Comparison of ENCODE assay signal across 22 mouse cellular contexts in genomic region chr13:101624179-101624581, GRCm38 (mm10).
DNase-seq lines count a peak whose midpoint lies in the region; ATAC-seq and TF ChIP-seq lines count a peak whose summit lies in the region.
"Had no signal": no experiment of that assay in that cellular context is flagged by ENCODE, and none has a peak within 500 bp of the region (broad histone marks: within the 10 kb centered on the region; RNA-seq: fewer than 3 reads in every experiment).

No protein-coding gene starts in this region.

- H3K4me3 ChIP-seq in embryonic facial prominence, embryonic 11.5 days (ENCODE audit: low read depth, low read length) = no peak overlapping the region
- no peak overlapping the region for H3K4me3 ChIP-seq in embryonic facial prominence, embryonic 10.5 days
- H3K4me3 ChIP-seq in hindbrain, postnatal 0 days (ENCODE audit: low read length) = no peak overlapping the region
- no peak overlapping the region for H3K4me3 ChIP-seq in hindbrain, embryonic 13.5 days
- no peak overlapping the region for H3K4me3 ChIP-seq in kidney, postnatal 0 days (replicated peaks; ENCODE audit: low read depth, low read length)
- H3K4me3 ChIP-seq: intestine, embryonic 15.5 days; layer of hippocampus, adult 2 months; liver, embryonic 12.5 days; midbrain, embryonic 13.5 days; stomach, embryonic 15.5 days had no signal

- H3K9me3 ChIP-seq in embryonic facial prominence, embryonic 11.5 days (replicated peaks; ENCODE audit: control insufficient read depth, low read length) = no peaks in the 10 kb centered on the region
- H3K9me3 ChIP-seq in embryonic facial prominence, embryonic 10.5 days = no peaks in the 10 kb centered on the region
- no peaks in the 10 kb centered on the region for H3K9me3 ChIP-seq in hindbrain, postnatal 0 days (ENCODE audit: low read length)
- H3K9me3 ChIP-seq in hindbrain, embryonic 13.5 days = no peaks in the 10 kb centered on the region
- H3K9me3 ChIP-seq in kidney, postnatal 0 days (replicated peaks; ENCODE audit: low read length) = no peaks in the 10 kb centered on the region
- H3K9me3 ChIP-seq: intestine, embryonic 15.5 days; liver, embryonic 12.5 days; midbrain, embryonic 13.5 days; stomach, embryonic 15.5 days had no signal

- H3K27ac ChIP-seq in embryonic facial prominence, embryonic 11.5 days (replicated peaks; ENCODE audit: low read depth, low read length) = no peak overlapping the region
- H3K27ac ChIP-seq in embryonic facial prominence, embryonic 10.5 days (replicated peaks) = no peak overlapping the region
- H3K27ac ChIP-seq in hindbrain, postnatal 0 days = no peak overlapping the region
- H3K27ac ChIP-seq in hindbrain, embryonic 13.5 days = no peak overlapping the region
- 0 out of 2 replicates have a peak overlapping the region, but pooled peaks have one; percentile 27 for H3K27ac ChIP-seq in kidney, postnatal 0 days
- H3K27ac ChIP-seq: intestine, embryonic 15.5 days; layer of hippocampus, adult 2 months; liver, embryonic 12.5 days; macrophage; midbrain, embryonic 13.5 days; stomach, embryonic 15.5 days had no signal

- H3K36me3 ChIP-seq in embryonic facial prominence, embryonic 11.5 days (replicated peaks; ENCODE audit: control insufficient read depth, insufficient read depth, low read depth, low read length) = no peaks in the 10 kb centered on the region
- H3K36me3 ChIP-seq in embryonic facial prominence, embryonic 10.5 days (replicated peaks) = no peaks in the 10 kb centered on the region
- H3K36me3 ChIP-seq in hindbrain, postnatal 0 days (ENCODE audit: insufficient read depth, low read length) = no peaks in the 10 kb centered on the region
- H3K36me3 ChIP-seq in hindbrain, embryonic 13.5 days = no peaks in the 10 kb centered on the region
- no peaks in the 10 kb centered on the region for H3K36me3 ChIP-seq in kidney, postnatal 0 days (ENCODE audit: insufficient read depth, low read length)
- H3K36me3 ChIP-seq: intestine, embryonic 15.5 days; liver, embryonic 12.5 days; midbrain, embryonic 13.5 days; stomach, embryonic 15.5 days had no signal

- no peak for TF ChIP-seq CTCF in hindbrain, postnatal 0 days (IDR thresholded peaks at IDR 0.05; ENCODE audit: low read depth)
- no peak for TF ChIP-seq CTCF in brain, embryonic 14.5 days (IDR thresholded peaks at IDR 0.05; ENCODE audit: borderline replicate concordance, extremely low read depth, insufficient read depth, insufficient read length)
- TF ChIP-seq CTCF in kidney, postnatal 0 days (IDR thresholded peaks at IDR 0.05; ENCODE audit: low read depth) = no peak

- TF ChIP-seq POLR2A in brain, embryonic 14.5 days (IDR thresholded peaks at IDR 0.05; ENCODE audit: borderline replicate concordance, extremely low read depth, insufficient read depth, insufficient read length, poor library complexity, severe bottlenecking) = no peak

- WGBS in embryonic facial prominence, embryonic 11.5 days = 29% methylated on average over 5 of the region's 5 CpGs
- 39% methylated on average over 5 of the region's 5 CpGs for WGBS in embryonic facial prominence, embryonic 10.5 days
- WGBS in hindbrain, postnatal 0 days = 29% methylated on average over 5 of the region's 5 CpGs
- WGBS in hindbrain, embryonic 13.5 days = 27% methylated on average over 5 of the region's 5 CpGs
- WGBS in kidney, postnatal 0 days = 14% methylated on average over 5 of the region's 5 CpGs

- no peak overlapping the region for H3K4me2 ChIP-seq in embryonic facial prominence, embryonic 11.5 days (ENCODE audit: low read depth, low read length)
- H3K4me2 ChIP-seq in hindbrain, postnatal 0 days (ENCODE audit: low read depth, low read length) = no peak overlapping the region
- no peak overlapping the region for H3K4me2 ChIP-seq in hindbrain, embryonic 13.5 days
- H3K4me2 ChIP-seq in kidney, postnatal 0 days (ENCODE audit: low read length) = no peak overlapping the region
- H3K4me2 ChIP-seq: intestine, embryonic 15.5 days; liver, embryonic 12.5 days; lung, embryonic 14.5 days; midbrain, embryonic 13.5 days; stomach, embryonic 15.5 days had no signal

- H3K9ac ChIP-seq in embryonic facial prominence, embryonic 11.5 days (replicated peaks; ENCODE audit: low read length) = no peak overlapping the region
- no peak overlapping the region for H3K9ac ChIP-seq in hindbrain, postnatal 0 days (replicated peaks; ENCODE audit: low read length)
- no peak overlapping the region for H3K9ac ChIP-seq in hindbrain, embryonic 13.5 days
- H3K9ac ChIP-seq in kidney, postnatal 0 days (ENCODE audit: low read depth, low read length) = no peak overlapping the region
- H3K9ac ChIP-seq: intestine, embryonic 15.5 days; liver, embryonic 12.5 days; lung, embryonic 14.5 days; midbrain, embryonic 13.5 days; stomach, embryonic 15.5 days had no signal

- no peaks in the 10 kb centered on the region for H3K27me3 ChIP-seq in embryonic facial prominence, embryonic 11.5 days (ENCODE audit: control insufficient read depth, insufficient read depth, low read length)
- no peaks in the 10 kb centered on the region for H3K27me3 ChIP-seq in embryonic facial prominence, embryonic 10.5 days (replicated peaks; ENCODE audit: low read depth, poor library complexity, severe bottlenecking)
- H3K27me3 ChIP-seq in hindbrain, postnatal 0 days (ENCODE audit: insufficient read depth, low read length) = no peaks in the 10 kb centered on the region
- no peaks in the 10 kb centered on the region for H3K27me3 ChIP-seq in hindbrain, embryonic 13.5 days
- no peaks in the 10 kb centered on the region for H3K27me3 ChIP-seq in kidney, postnatal 0 days (ENCODE audit: insufficient read depth, low read length)
- H3K27me3 ChIP-seq: CH12.LX; intestine, embryonic 15.5 days; liver, embryonic 12.5 days; midbrain, embryonic 13.5 days; stomach, embryonic 15.5 days had no signal

- H3K4me1 ChIP-seq in embryonic facial prominence, embryonic 11.5 days (ENCODE audit: control insufficient read depth, insufficient read depth, low read length) = no peaks in the 10 kb centered on the region
- peaks cover 9% of the 10 kb centered on the region for H3K4me1 ChIP-seq in embryonic facial prominence, embryonic 10.5 days
- H3K4me1 ChIP-seq in hindbrain, postnatal 0 days (ENCODE audit: insufficient read depth, low read length) = no peaks in the 10 kb centered on the region
- H3K4me1 ChIP-seq in hindbrain, embryonic 13.5 days (replicated peaks) = no peaks in the 10 kb centered on the region
- H3K4me1 ChIP-seq in kidney, postnatal 0 days (replicated peaks; ENCODE audit: insufficient read depth, low read length) = peaks cover 20% of the 10 kb centered on the region
- H3K4me1 ChIP-seq: intestine, embryonic 15.5 days had no signal

- peak; percentile 7 for DNase-seq in embryonic facial prominence, embryonic 11.5 days (ENCODE audit: low spot score)
- DNase-seq in embryonic facial prominence, embryonic 10.5 days (ENCODE audit: low spot score) = no peak
- DNase-seq in hindbrain, postnatal 0 days (ENCODE audit: low spot score) = peak; percentile 29
- peak; percentile 57 for DNase-seq in brain, embryonic 14.5 days (ENCODE audit: low read depth)
- DNase-seq in kidney, postnatal 0 days (ENCODE audit: low spot score) = peak; percentile 74
- no peak for DNase-seq in lung, postnatal 14 days
- DNase-seq: adrenal gland, adult 8-10 months; cerebellum, adult 8-10 months; gastrocnemius, postnatal 14 days; heart, postnatal 10 days; left cerebral cortex, postnatal 4 days; lung, embryonic 14.5 days; thymus, adult 2 months had no signal

- ATAC-seq in embryonic facial prominence, embryonic 11.5 days (replicated peaks; ENCODE audit: insufficient number of reproducible peaks, low FRiP score, low TSS enrichment, low read depth) = no peak; the same call in 1 of the 2 replicates
- no peak for ATAC-seq in hindbrain, postnatal 0 days
- no peak for ATAC-seq in hindbrain, embryonic 13.5 days (ENCODE audit: low FRiP score)
- no peak for ATAC-seq in kidney, postnatal 0 days (replicated peaks; ENCODE audit: low FRiP score, low read depth)
- ATAC-seq in granulocyte monocyte progenitor cell, adult 5-6 weeks (replicated peaks; ENCODE audit: poor library complexity, severe bottlenecking) = no peak
- ATAC-seq: intestine, embryonic 15.5 days; liver, embryonic 12.5 days; midbrain, embryonic 13.5 days had no signal

Comparison
In these comparisons a context has a peak if more than half of its experiments do, and no peak if none do; other contexts are left out.
1. DNase-seq: peak in embryonic facial prominence, embryonic 11.5 days (single experiment), hindbrain, postnatal 0 days (single experiment), brain, embryonic 14.5 days (single experiment) and kidney, postnatal 0 days (single experiment); none in embryonic facial prominence, embryonic 10.5 days (single experiment) and lung, postnatal 14 days (single experiment).